Comparison of ENCODE assay signal across 16 mouse cellular contexts in the genomic region with DNA sequence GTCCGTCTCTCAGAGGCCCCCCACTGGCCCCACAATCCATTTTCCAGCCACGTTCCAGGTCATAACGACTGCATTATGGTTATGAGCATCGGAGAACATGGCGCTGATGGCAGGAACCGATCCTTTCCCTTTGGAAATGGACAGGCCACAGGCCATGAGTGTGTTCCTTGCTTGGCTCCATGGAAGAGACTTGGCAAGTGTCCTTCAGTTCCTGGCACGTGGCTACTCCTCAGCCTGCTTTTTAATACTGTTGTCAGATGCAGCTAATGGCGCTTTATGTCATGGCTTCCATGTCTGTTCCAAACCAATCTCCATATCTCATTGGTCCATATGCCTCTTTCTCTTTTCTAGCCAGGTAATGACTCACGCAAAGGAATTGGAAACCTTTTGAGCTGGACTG. TPM values are rescaled to one million over a fixed set of nuclear protein-coding genes. Genes with fewer than 3 reads are reported as not detected.
DNase-seq lines count a peak whose midpoint lies in the region; ATAC-seq lines count a peak whose summit lies in the region.
"Had no signal": no experiment of that assay in that cellular context is flagged by ENCODE, and none has a peak within 500 bp of the region (broad histone marks: within the 10 kb centered on the region; RNA-seq: fewer than 3 reads in every experiment).

No protein-coding gene starts in this region.

- H3K36me3 ChIP-seq in forebrain, embryonic 12.5 days (replicated peaks) = no peaks in the 10 kb centered on the region
- H3K36me3 ChIP-seq in forebrain, embryonic 14.5 days (ENCODE audit: control insufficient read depth, insufficient read depth, low read length) = no peaks in the 10 kb centered on the region
- H3K36me3 ChIP-seq: embryonic facial prominence, embryonic 12.5 days; forebrain, embryonic 15.5 days had no signal

- H3K4me2 ChIP-seq in forebrain, embryonic 12.5 days = no peak overlapping the region
- H3K4me2 ChIP-seq in forebrain, embryonic 14.5 days (ENCODE audit: low read length) = no peak overlapping the region
- H3K4me2 ChIP-seq: embryonic facial prominence, embryonic 12.5 days; forebrain, embryonic 15.5 days had no signal

- no peaks in the 10 kb centered on the region for H3K27me3 ChIP-seq in forebrain, embryonic 12.5 days
- no peaks in the 10 kb centered on the region for H3K27me3 ChIP-seq in forebrain, embryonic 14.5 days (replicated peaks; ENCODE audit: control insufficient read depth, insufficient read depth, low read length)
- H3K27me3 ChIP-seq: embryonic facial prominence, embryonic 12.5 days; forebrain, embryonic 15.5 days had no signal

- intact Hi-C loops in left cerebral cortex, postnatal 4 days (cut with DNase I) = no loop called here
- intact Hi-C loops in left cerebral cortex, postnatal 10 days (cut with DNase I) = no loop called here

- WGBS in forebrain, embryonic 12.5 days = 97% methylated on average over 9 of the region's 9 CpGs
- whole genome bisulfite sequencing in forebrain, embryonic 14.5 days = 92% methylated on average over 9 of the region's 9 CpGs

- 0 out of 2 replicates have a peak overlapping the region, but pooled peaks have one; percentile 25 for H3K27ac ChIP-seq in forebrain, embryonic 12.5 days
- no peak overlapping the region for H3K27ac ChIP-seq in forebrain, embryonic 14.5 days (ENCODE audit: low read depth, low read length)
- H3K27ac ChIP-seq: embryonic facial prominence, embryonic 10.5 days; embryonic facial prominence, embryonic 12.5 days; forebrain, embryonic 15.5 days had no signal

- H3K9me3 ChIP-seq in forebrain, embryonic 12.5 days = peaks cover 11% of the 10 kb centered on the region; the same call in 1 of the 2 replicates
- no peaks in the 10 kb centered on the region for H3K9me3 ChIP-seq in forebrain, embryonic 14.5 days (replicated peaks; ENCODE audit: control insufficient read depth, low read length)
- H3K9me3 ChIP-seq: embryonic facial prominence, embryonic 10.5 days; forebrain, embryonic 15.5 days had no signal

- H3K4me3 ChIP-seq in forebrain, embryonic 12.5 days (replicated peaks) = no peak overlapping the region
- H3K4me3 ChIP-seq in forebrain, embryonic 14.5 days (ENCODE audit: low read depth, low read length) = no peak overlapping the region
- H3K4me3 ChIP-seq: embryonic facial prominence, embryonic 10.5 days; embryonic facial prominence, embryonic 12.5 days; forebrain, embryonic 15.5 days had no signal

- peaks cover 5% of the 10 kb centered on the region for H3K4me1 ChIP-seq in forebrain, embryonic 12.5 days
- no peaks in the 10 kb centered on the region for H3K4me1 ChIP-seq in forebrain, embryonic 14.5 days (ENCODE audit: control insufficient read depth, insufficient read depth, low read length)
- H3K4me1 ChIP-seq: embryonic facial prominence, embryonic 10.5 days; embryonic facial prominence, embryonic 12.5 days; forebrain, embryonic 15.5 days had no signal

- ATAC-seq in forebrain, embryonic 12.5 days (ENCODE audit: low FRiP score) = no peak
- no peak for ATAC-seq in forebrain, embryonic 14.5 days
- ATAC-seq: forebrain, postnatal 0 days had no signal

- peak; percentile 56 to 66 for DNase-seq in cerebellum, postnatal 14 days
- DNase-seq in cerebellum, adult 11 months = no peak
- DNase-seq in forebrain, embryonic 14.5 days (ENCODE audit: low spot score) = no peak
- peak; percentile 43 for DNase-seq in left cerebral cortex, postnatal 4 days
- DNase-seq in left cerebral cortex, postnatal 10 days (ENCODE audit: extremely low spot score in 1 of 2, low spot score in 2 of 2) = no peak
- no peak for DNase-seq in kidney, postnatal 10 days
- DNase-seq: adrenal gland, adult 8-10 months; adrenal gland, postnatal 14 days; adrenal gland, postnatal 36 days; cerebellum, adult 9-10 months; forebrain, postnatal 0 days had no signal

- H3K9ac ChIP-seq in forebrain, embryonic 12.5 days = no peak overlapping the region
- no peak overlapping the region for H3K9ac ChIP-seq in forebrain, embryonic 14.5 days (ENCODE audit: low read length)
- H3K9ac ChIP-seq: embryonic facial prominence, embryonic 12.5 days; forebrain, embryonic 15.5 days; forebrain, postnatal 0 days had no signal

RNA-seq across cellular contexts. Expression of a gene that starts 24.9 kb away (rescaled TPM):
- polyA plus RNA-seq in forebrain, embryonic 12.5 days (2016; fragmentation: Nextera tagmentation; extraction: Ambion mirVana) = 1.2 TPM in 2 replicates
- 0.71 and 1.0 TPM in 2 replicates for polyA plus RNA-seq in forebrain, embryonic 14.5 days (2014; fragmentation: Nextera tagmentation; extraction: Ambion mirVana)
- total RNA-seq in left cerebral cortex, postnatal 4 days (2021) = 1 to 10 TPM; 6.2 to 6.5 TPM
- total RNA-seq in left cerebral cortex, postnatal 10 days (2021) = 1 to 10 TPM; 4.4 to 5.4 TPM
- total RNA-seq: MEL had no signal

Comparison
In these comparisons a context has a peak if more than half of its experiments do, and no peak if none do; other contexts are left out.
1. DNase-seq: peak in cerebellum, postnatal 14 days (2 of 2) and left cerebral cortex, postnatal 4 days (single experiment); none in cerebellum, adult 11 months (single experiment), forebrain, embryonic 14.5 days (single experiment), left cerebral cortex, postnatal 10 days (0 of 2) and kidney, postnatal 10 days (single experiment).